Mouse (Mus musculus) neural tube, embryonic 14.5 days (tissue): ENCODE measurements at regions not wholly inside any gene's neighbourhood (a gene's known extent, or its start where the extent isn't known, plus 50 kb on each side); places are given as distances from the start of the nearest gene placed in this dataset.

Experiments used
- ATAC-seq: fragments of 200-750 bp; cut with Nextera tagmentation; 2 replicates; pipeline ENCODE4 v1.8.0; 2017; ENCODE audit warnings: low read depth, mild to moderate bottlenecking, moderate TSS enrichment, moderate library complexity
- H3K27ac ChIP-seq: fragments of 300-500 bp; sonication (generic); 2 replicates; pipeline ENCODE4 v1.5.1; 2014; ENCODE audit warnings: low read depth, mild to moderate bottlenecking, control low read depth, low read length, moderate library complexity, mixed read lengths
- H3K27me3 ChIP-seq: fragments of 300-500 bp; sonication (generic); 2 replicates; pipeline ENCODE4 v1.6.1; 2014; ENCODE audit warnings: low read length; ENCODE audit not compliant: control insufficient read depth, insufficient read depth
- H3K36me3 ChIP-seq: fragments of 300-500 bp; sonication (generic); 2 replicates; pipeline ENCODE4 v1.6.1; 2014; ENCODE audit warnings: low read length, mixed read lengths; ENCODE audit not compliant: control insufficient read depth, insufficient read depth
- H3K4me1 ChIP-seq: fragments of 300-500 bp; sonication (generic); 2 replicates; pipeline ENCODE4 v1.6.1; 2014; ENCODE audit warnings: low read length; ENCODE audit not compliant: control insufficient read depth, insufficient read depth
- H3K4me2 ChIP-seq: fragments of 300-500 bp; sonication (generic); 2 replicates; pipeline ENCODE4 v1.6.1; 2014; ENCODE audit warnings: mild to moderate bottlenecking, low read depth, low read length, control low read depth
- H3K4me3 ChIP-seq: fragments of 300-500 bp; sonication (generic); 2 replicates; pipeline ENCODE4 v1.5.1; 2014; ENCODE audit warnings: low read depth, low read length, control low read depth, mixed read lengths
- H3K9ac ChIP-seq: fragments of 300-500 bp; sonication (generic); replicated peaks from 2 replicates; pipeline ENCODE4 v1.6.1; 2014; ENCODE audit warnings: low read depth, mild to moderate bottlenecking, control low read depth, low read length, mixed read lengths
- H3K9me3 ChIP-seq: fragments of 300-500 bp; sonication (generic); 2 replicates; pipeline ENCODE4 v1.6.1; 2016; ENCODE audit warnings: low read length; ENCODE audit not compliant: control insufficient read depth
- WGBS: fragments of 180-500 bp; shearing (Covaris S2); extraction: QIAGEN DNeasy Blood & Tissue Kit; methylation state at CpG from one replicate; pipeline ENCODE4 v1.1.7; 2014; 5-methylcytosine and 5-hydroxymethylcytosine counted together

- no peak for ATAC-seq
- H3K9me3 ChIP-seq: no peaks in the 10 kb centered on the region
- no peak overlapping the region for H3K9ac ChIP-seq
- no peak overlapping the region for H3K27ac ChIP-seq
- no peak overlapping the region for H3K4me2 ChIP-seq
- H3K4me1 ChIP-seq: no peaks in the 10 kb centered on the region
- H3K27me3 ChIP-seq: no peaks in the 10 kb centered on the region
- no peak overlapping the region for H3K4me3 ChIP-seq
- no peaks in the 10 kb centered on the region for H3K36me3 ChIP-seq
- WGBS: 92% methylated on average over 2 of the region's 2 CpGs
Measured at GRCm38 (mm10) chr2:105594131-105594530, 74.6 kb upstream of the Pax6 start.

- Histone ChIP-seq H3K9ac (no peak overlapping the region), H3K9me3 (no peaks in the 10 kb centered on the region), H3K4me2 (no peak overlapping the region), H3K27me3 (0 out of 2 replicates have a peak, but pooled peaks cover 4% of the 10 kb centered on the region), H3K27ac (no peak overlapping the region), H3K36me3 (no peaks in the 10 kb centered on the region), H3K4me1 (no peaks in the 10 kb centered on the region), H3K4me3 (no peak overlapping the region)
- WGBS: 54% methylated on average over 11 of the region's 11 CpGs
- ATAC-seq: peak; percentile 58; the same call in 1 of the 2 replicates
Measured at GRCm38 (mm10) chr2:105604553-105605116, 64.1 kb upstream of the Pax6 start.

GRCm38 (mm10) chr2:105607969-105608538 is 60.6 kb upstream of the Pax6 start:
- H3K4me1 ChIP-seq: peaks cover 10% of the 10 kb centered on the region; the same call in 1 of the 2 replicates
- H3K4me2 ChIP-seq: no peak overlapping the region
- no peak overlapping the region for H3K27ac ChIP-seq
- no peak overlapping the region for H3K9ac ChIP-seq
- no peaks in the 10 kb centered on the region for H3K36me3 ChIP-seq
- H3K9me3 ChIP-seq: no peaks in the 10 kb centered on the region
- 64% methylated on average over 8 of the region's 8 CpGs for WGBS
- no peak for ATAC-seq
- H3K4me3 ChIP-seq: no peak overlapping the region
- H3K27me3 ChIP-seq: 0 out of 2 replicates have a peak, but pooled peaks cover 4% of the 10 kb centered on the region

GRCm38 (mm10) chr2:105608756-105609155 is 59.9 kb upstream of the Pax6 start:
- H3K27me3 ChIP-seq: 0 out of 2 replicates have a peak, but pooled peaks cover 4% of the 10 kb centered on the region
- H3K4me1 ChIP-seq: peaks cover 10% of the 10 kb centered on the region; the same call in 1 of the 2 replicates
- H3K4me3 ChIP-seq: no peak overlapping the region
- no peak for ATAC-seq
- H3K9ac ChIP-seq: no peak overlapping the region
- no peak overlapping the region for H3K4me2 ChIP-seq
- no peak overlapping the region for H3K27ac ChIP-seq
- no peaks in the 10 kb centered on the region for H3K36me3 ChIP-seq
- H3K9me3 ChIP-seq: no peaks in the 10 kb centered on the region
- WGBS: 82% methylated on average over 7 of the region's 7 CpGs

- no peak overlapping the region; the same call in 1 of the 2 replicates for H3K27ac ChIP-seq
- 0 out of 2 replicates have a peak, but pooled peaks cover 4% of the 10 kb centered on the region for H3K27me3 ChIP-seq
- no peak overlapping the region for H3K4me3 ChIP-seq
- no peaks in the 10 kb centered on the region for H3K36me3 ChIP-seq
- peaks cover 10% of the 10 kb centered on the region; the same call in 1 of the 2 replicates for H3K4me1 ChIP-seq
- H3K9ac ChIP-seq: no peak overlapping the region
- peak; percentile 36; the same call in 1 of the 2 replicates for ATAC-seq
- H3K9me3 ChIP-seq: no peaks in the 10 kb centered on the region
- WGBS: 12% methylated on average over 5 of the region's 5 CpGs
- H3K4me2 ChIP-seq: no peak overlapping the region
Measured at GRCm38 (mm10) chr2:105611014-105611413, 57.7 kb upstream of the Pax6 start.

- Histone ChIP-seq H3K9me3 (no peaks in the 10 kb centered on the region), H3K27ac (no peak overlapping the region; the same call in 1 of the 2 replicates), H3K27me3 (0 out of 2 replicates have a peak, but pooled peaks cover 4% of the 10 kb centered on the region), H3K4me1 (peaks cover 10% of the 10 kb centered on the region; the same call in 1 of the 2 replicates), H3K36me3 (no peaks in the 10 kb centered on the region), H3K9ac (no peak overlapping the region), H3K4me3 (no peak overlapping the region), H3K4me2 (no peak overlapping the region)
- ATAC-seq: no peak
- 4% methylated on average over 4 of the region's 4 CpGs for WGBS
Measured at GRCm38 (mm10) chr2:105611651-105612050, 57.0 kb upstream of the Pax6 start.

- no peak overlapping the region; the same call in 1 of the 2 replicates for H3K27ac ChIP-seq
- H3K9ac ChIP-seq: no peak overlapping the region
- 1% methylated on average over 21 of the region's 21 CpGs for WGBS
- H3K27me3 ChIP-seq: 0 out of 2 replicates have a peak, but pooled peaks cover 4% of the 10 kb centered on the region
- H3K4me1 ChIP-seq: peaks cover 10% of the 10 kb centered on the region; the same call in 1 of the 2 replicates
- no peaks in the 10 kb centered on the region for H3K9me3 ChIP-seq
- H3K36me3 ChIP-seq: no peaks in the 10 kb centered on the region
- H3K4me3 ChIP-seq: no peak overlapping the region
- peak; percentile 86 for ATAC-seq
- peak overlapping the region; percentile 36 for H3K4me2 ChIP-seq
Measured at GRCm38 (mm10) chr2:105612051-105612664, 56.5 kb upstream of the Pax6 start.

GRCm38 (mm10) chr2:105612706-105613105 is 56.0 kb upstream of the Pax6 start:
- Histone ChIP-seq H3K9ac (no peak overlapping the region), H3K27ac (no peak overlapping the region), H3K9me3 (no peaks in the 10 kb centered on the region), H3K36me3 (no peaks in the 10 kb centered on the region), H3K4me2 (peak overlapping the region; percentile 36; the same call in 1 of the 2 replicates), H3K4me3 (no peak overlapping the region), H3K27me3 (0 out of 2 replicates have a peak, but pooled peaks cover 4% of the 10 kb centered on the region), H3K4me1 (peaks cover 10% of the 10 kb centered on the region; the same call in 1 of the 2 replicates)
- no peak for ATAC-seq
- 10% methylated on average over 7 of the region's 7 CpGs for WGBS

- Histone ChIP-seq H3K4me2 (no peak overlapping the region), H3K27me3 (0 out of 2 replicates have a peak, but pooled peaks cover 4% of the 10 kb centered on the region), H3K36me3 (no peaks in the 10 kb centered on the region), H3K27ac (no peak overlapping the region), H3K9ac (no peak overlapping the region), H3K4me1 (peaks cover 10% of the 10 kb centered on the region; the same call in 1 of the 2 replicates), H3K4me3 (no peak overlapping the region), H3K9me3 (no peaks in the 10 kb centered on the region)
- WGBS: 47% methylated on average over 6 of the region's 6 CpGs
- no peak for ATAC-seq
Measured at GRCm38 (mm10) chr2:105613243-105613642, 55.5 kb upstream of the Pax6 start.
